Mouse (Mus musculus) right cerebral cortex, adult 18-20 months (tissue): ENCODE data around the gene Ddx31.

Source experiments
- DNase-seq: peaks from one replicate; pipeline ENCODE4 v3.0.0; 2022; ENCODE audit warnings: mixed read lengths

The Ddx31 gene

GRCm38 (mm10) chr2:28840222-28840951, at the start of gene Ddx31, which contains the start of gene Gtf3c4:
Gene Ddx31 (plus strand): TSS chr2:28840406.
Gene Gtf3c4 (minus strand): TSS chr2:28840360.
- DNase-seq = peak; percentile 95

- peak; percentile 41 for DNase-seq
Measured at GRCm38 (mm10) chr2:28792931-28793610, 47.1 kb upstream of the Ddx31 start.

GRCm38 (mm10) chr2:28794623-28795022, 45.6 kb upstream of the Ddx31 start:
- no peak for DNase-seq

GRCm38 (mm10) chr2:28796298-28796697, 43.9 kb upstream of the Ddx31 start:
- DNase-seq = no peak

- no peak for DNase-seq
Measured at GRCm38 (mm10) chr2:28797490-28798106, 42.6 kb upstream of the Ddx31 start.

- no peak for DNase-seq
Measured at GRCm38 (mm10) chr2:28798390-28798789, 41.8 kb upstream of the Ddx31 start.

- no peak for DNase-seq
Measured at GRCm38 (mm10) chr2:28799575-28799974, 40.6 kb upstream of the Ddx31 start.

- DNase-seq = no peak
Measured at GRCm38 (mm10) chr2:28803406-28803805, 36.8 kb upstream of the Ddx31 start.

- no peak for DNase-seq
Measured at GRCm38 (mm10) chr2:28808841-28809240, 31.4 kb upstream of the Ddx31 start.

GRCm38 (mm10) chr2:28810260-28811013, 29.8 kb upstream of the Ddx31 start:
- DNase-seq = no peak

- DNase-seq = no peak
Measured at GRCm38 (mm10) chr2:28818866-28819265, 21.3 kb upstream of the Ddx31 start.

- DNase-seq = no peak
Measured at GRCm38 (mm10) chr2:28829265-28829664, 10.9 kb upstream of the Ddx31 start.

- no peak for DNase-seq
Measured at GRCm38 (mm10) chr2:28836181-28836940, 3.8 kb upstream of the Ddx31 start.

- DNase-seq = peak; percentile 8
Measured at GRCm38 (mm10) chr2:28839501-28840221, 545 bp upstream of the Ddx31 start.

GRCm38 (mm10) chr2:28842042-28842441, 1.8 kb downstream of the Ddx31 start:
- DNase-seq = no peak

- DNase-seq = no peak
Measured at GRCm38 (mm10) chr2:28848879-28849278, 8.7 kb downstream of the Ddx31 start.

GRCm38 (mm10) chr2:28852594-28852993, 12.4 kb downstream of the Ddx31 start:
- DNase-seq = no peak

GRCm38 (mm10) chr2:28855773-28856172, 15.6 kb downstream of the Ddx31 start:
- DNase-seq = no peak

- no peak for DNase-seq
Measured at GRCm38 (mm10) chr2:28859303-28859702, 19.1 kb downstream of the Ddx31 start.

- no peak for DNase-seq
Measured at GRCm38 (mm10) chr2:28860678-28861423, 20.6 kb downstream of the Ddx31 start.

- DNase-seq = no peak
Measured at GRCm38 (mm10) chr2:28863857-28864256, 23.7 kb downstream of the Ddx31 start.
